Mouse (Mus musculus): ENCODE data around the gene Adamts2.

Adamts2 gene

GRCm38 (mm10) chr11:50848520-50849137 is 246.7 kb downstream of the Adamts2 start:
- WGBS, result 46% methylated on average over 3 of the region's 3 CpGs

- 18% methylated on average over 10 of the region's 10 CpGs for WGBS
Measured at GRCm38 (mm10) chr11:50849310-50849709, 247.4 kb downstream of the Adamts2 start.

- 2% methylated on average over 11 of the region's 11 CpGs for WGBS
Measured at GRCm38 (mm10) chr11:50850177-50850735, 248.4 kb downstream of the Adamts2 start, which contains the start of gene Grm6. Gene Grm6 (plus strand): TSS chr11:50850685.

- 0% methylated on average over 72 of the region's 72 CpGs for WGBS
Measured at GRCm38 (mm10) chr11:50850989-50851601, 249.2 kb downstream of the Adamts2 start.
